Mouse (Mus musculus) T-cell, adult 2 months (primary cell): ENCODE measurements around the gene Zfp612.
"Not testable (repeated sequence)": the region's sequence is repeated elsewhere in the genome, so short reads cannot be mapped to it uniquely, and the experiment has no call there.

Source experiments
- DNase-seq: peaks from one replicate; pipeline ENCODE4 v3.0.0; 2022; ENCODE audit warnings: low spot score

Zfp612 gene

GRCm38 (mm10) chr8:110079282-110080221 is at the start of gene Zfp612:
Zfp612 (plus strand) TSS chr8:110079746.
- peak; percentile 34 for DNase-seq

GRCm38 (mm10) chr8:110033771-110034170 is 45.8 kb upstream of the Zfp612 start:
- DNase-seq = not testable (repeated sequence)

GRCm38 (mm10) chr8:110034331-110034730 is 45.2 kb upstream of the Zfp612 start:
- no peak for DNase-seq

- DNase-seq = no peak
Observed at GRCm38 (mm10) chr8:110036156-110036555, 43.4 kb upstream of the Zfp612 start.

GRCm38 (mm10) chr8:110039216-110039615 is 40.3 kb upstream of the Zfp612 start:
- no peak for DNase-seq

GRCm38 (mm10) chr8:110039659-110040058 is 39.9 kb upstream of the Zfp612 start, which contains the start of gene Chst4:
Chst4 (minus strand) TSS chr8:110039740.
- DNase-seq = no peak

GRCm38 (mm10) chr8:110040509-110040908 is 39.0 kb upstream of the Zfp612 start:
- DNase-seq = no peak

GRCm38 (mm10) chr8:110051208-110051607 is 28.3 kb upstream of the Zfp612 start:
- no peak for DNase-seq

- DNase-seq = no peak
Observed at GRCm38 (mm10) chr8:110058207-110058606, 21.3 kb upstream of the Zfp612 start.

- DNase-seq = no peak
Observed at GRCm38 (mm10) chr8:110064161-110064560, 15.4 kb upstream of the Zfp612 start.

- no peak for DNase-seq
Observed at GRCm38 (mm10) chr8:110064606-110065365, 14.8 kb upstream of the Zfp612 start.

GRCm38 (mm10) chr8:110065676-110066075 is 13.9 kb upstream of the Zfp612 start:
- no peak for DNase-seq

- no peak for DNase-seq
Observed at GRCm38 (mm10) chr8:110069706-110070105, 9.8 kb upstream of the Zfp612 start.

GRCm38 (mm10) chr8:110071600-110071999 is 7.9 kb upstream of the Zfp612 start:
- no peak for DNase-seq

GRCm38 (mm10) chr8:110074496-110074895 is 5.0 kb upstream of the Zfp612 start:
- DNase-seq = no peak

GRCm38 (mm10) chr8:110082416-110083105 is 3.0 kb downstream of the Zfp612 start:
- no peak for DNase-seq

- no peak for DNase-seq
Observed at GRCm38 (mm10) chr8:110091869-110092268, 12.3 kb downstream of the Zfp612 start.

GRCm38 (mm10) chr8:110100907-110101306 is 21.4 kb downstream of the Zfp612 start, which contains the start of gene Gm21964:
Gm21964 (plus strand) TSS chr8:110101207.
- no peak for DNase-seq

GRCm38 (mm10) chr8:110101676-110102075 is 22.1 kb downstream of the Zfp612 start:
- DNase-seq = no peak

- no peak for DNase-seq
Observed at GRCm38 (mm10) chr8:110102653-110103052, 23.1 kb downstream of the Zfp612 start, which contains the start of gene Gm17720. Gm17720 (minus strand) TSS chr8:110102753.

GRCm38 (mm10) chr8:110119715-110120114 is 40.2 kb downstream of the Zfp612 start:
- no peak for DNase-seq

GRCm38 (mm10) chr8:110130537-110130936 is 51.0 kb downstream of the Zfp612 start:
- DNase-seq = no peak
